Mouse (Mus musculus) cerebellum, adult 18-20 months (tissue): ENCODE data around the gene Fgfr2.

Source experiments
- DNase-seq, 2 experiments: peaks; one replicate each; pipeline ENCODE4 v3.0.0; 2021

The Fgfr2 gene

GRCm38 (mm10) chr7:130750752-130751490, 2372.2 kb downstream of the Fgfr2 start:
- DNase-seq = no peak

DNA sequence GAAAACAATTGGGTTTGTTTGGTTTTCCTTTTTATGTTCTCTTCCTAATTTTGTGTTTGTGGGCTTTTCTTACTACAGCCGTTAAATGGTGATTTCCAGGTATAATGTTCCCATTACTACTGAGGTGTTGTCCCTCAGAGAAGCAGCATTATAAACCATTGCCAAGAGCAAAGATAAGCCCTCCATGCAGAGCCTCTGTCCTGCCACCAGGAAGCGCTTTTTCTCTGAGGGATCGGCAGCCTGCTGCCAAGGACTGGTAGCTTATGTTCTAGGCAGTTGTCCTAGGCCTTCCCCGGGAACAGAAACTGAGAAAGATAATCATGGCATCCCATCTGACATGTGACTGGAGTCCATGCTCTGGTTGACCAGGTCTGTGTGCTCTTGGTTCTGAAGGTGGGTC, 2374.0 kb downstream of the Fgfr2 start:
- no peak for DNase-seq

- no peak for DNase-seq
Observed at GRCm38 (mm10) chr7:130743239-130744025, 2379.7 kb downstream of the Fgfr2 start.

- DNase-seq = no peak
Observed at GRCm38 (mm10) chr7:130741099-130741498, 2382.1 kb downstream of the Fgfr2 start.

DNA sequence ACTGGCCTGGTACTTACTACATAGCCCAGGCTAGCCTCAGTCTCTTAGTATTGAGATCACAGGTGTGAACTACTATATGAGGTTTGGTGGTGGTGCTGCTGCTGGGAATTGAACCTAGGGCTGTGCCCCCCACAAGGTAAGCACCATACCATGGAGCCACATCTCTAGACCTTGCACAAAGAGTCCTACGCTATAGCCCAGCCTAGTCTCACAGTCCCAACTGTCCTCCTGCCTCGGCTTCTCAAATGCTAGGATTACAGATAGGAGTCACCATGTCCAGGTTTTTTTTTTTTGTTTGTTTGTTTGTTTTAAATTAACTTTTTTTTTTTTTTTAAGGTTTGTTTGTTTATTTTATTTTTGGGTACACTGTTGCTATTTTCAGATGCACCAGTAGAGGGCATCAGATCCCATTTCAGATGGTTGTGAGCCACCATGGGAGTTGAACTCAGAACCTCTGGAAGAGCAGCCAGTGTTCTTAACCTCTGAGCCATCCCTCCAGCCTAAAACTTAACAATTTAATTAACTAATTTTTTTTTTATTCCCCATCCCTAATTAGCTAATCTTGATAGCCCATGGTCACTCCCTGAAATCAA, 2388.9 kb downstream of the Fgfr2 start:
- no peak for DNase-seq

- DNase-seq = no peak
Observed at GRCm38 (mm10) chr7:130733423-130733822, 2389.7 kb downstream of the Fgfr2 start.

- DNase-seq = no peak
Observed at GRCm38 (mm10) chr7:130732908-130733307, 2390.2 kb downstream of the Fgfr2 start.

GRCm38 (mm10) chr7:130731792-130732191, 2391.4 kb downstream of the Fgfr2 start:
- no peak for DNase-seq

GRCm38 (mm10) chr7:130727560-130727959, 2395.6 kb downstream of the Fgfr2 start:
- no peak for DNase-seq

- DNase-seq = no peak
Observed at GRCm38 (mm10) chr7:130726724-130727422, 2396.3 kb downstream of the Fgfr2 start.

GRCm38 (mm10) chr7:130726185-130726584, 2397.0 kb downstream of the Fgfr2 start:
- no peak for DNase-seq

- peak; percentile 61 to 70 for DNase-seq
Observed at GRCm38 (mm10) chr7:130720646-130721335, 2402.4 kb downstream of the Fgfr2 start.

DNA sequence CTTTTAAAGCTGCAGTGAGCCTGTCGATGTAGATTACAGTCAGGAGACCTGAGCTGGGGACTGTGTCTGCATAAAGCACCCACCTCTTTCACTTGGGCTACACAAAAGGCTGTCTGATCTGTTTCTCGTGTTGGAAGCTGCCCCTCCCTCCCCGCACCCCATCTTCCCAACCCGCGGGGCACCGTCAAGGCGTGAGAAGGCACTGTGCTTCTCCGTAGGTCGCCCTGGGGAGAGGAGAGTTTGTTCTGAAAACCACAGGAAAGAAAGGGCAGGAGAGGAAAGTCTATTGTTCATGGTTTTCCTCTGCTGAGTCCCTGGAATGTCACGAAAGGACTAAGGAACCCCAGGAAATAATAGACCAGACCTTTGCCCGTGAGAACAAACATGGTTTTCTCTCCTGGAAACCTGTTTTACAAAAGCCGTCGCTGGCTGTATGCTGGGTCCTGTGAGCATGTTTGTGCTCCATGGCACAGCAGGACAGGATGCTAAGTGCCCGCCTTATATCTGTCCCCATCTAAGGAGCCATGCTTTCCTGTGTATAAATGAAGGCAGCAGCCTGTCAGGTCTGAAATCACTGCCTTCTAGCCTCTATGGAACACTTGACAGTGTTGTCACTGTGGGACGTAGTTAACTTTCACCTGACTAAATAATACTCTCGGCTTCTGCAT, 2403.1 kb downstream of the Fgfr2 start:
- no peak for DNase-seq

GRCm38 (mm10) chr7:130716989-130717388, 2406.2 kb downstream of the Fgfr2 start:
- DNase-seq = no peak

GRCm38 (mm10) chr7:130716341-130716740, 2406.8 kb downstream of the Fgfr2 start:
- no peak for DNase-seq

GRCm38 (mm10) chr7:130715467-130715866, 2407.7 kb downstream of the Fgfr2 start:
- peak; percentile 88 to 92 for DNase-seq

- no peak for DNase-seq
Observed at GRCm38 (mm10) chr7:130713319-130713718, 2409.8 kb downstream of the Fgfr2 start.

DNA sequence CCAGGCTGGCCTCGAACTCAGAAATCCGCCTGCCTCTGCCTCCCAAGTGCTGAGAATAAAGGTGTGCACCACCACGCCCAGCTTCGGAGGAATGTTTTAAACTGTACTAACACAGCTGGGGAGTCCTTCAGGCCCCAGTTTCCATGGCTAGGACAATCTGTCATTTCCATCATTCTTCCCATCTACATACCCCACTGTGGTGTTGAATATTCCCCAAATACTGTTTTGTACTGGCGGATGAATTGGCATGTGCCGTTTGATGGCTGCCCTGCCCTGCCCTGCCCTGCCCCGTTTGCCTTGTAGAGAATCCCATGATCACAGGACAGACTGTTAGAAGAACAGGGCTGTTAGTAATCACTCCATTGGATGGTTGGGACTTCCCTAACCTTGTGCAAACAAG, 2411.3 kb downstream of the Fgfr2 start:
- no peak for DNase-seq

DNA sequence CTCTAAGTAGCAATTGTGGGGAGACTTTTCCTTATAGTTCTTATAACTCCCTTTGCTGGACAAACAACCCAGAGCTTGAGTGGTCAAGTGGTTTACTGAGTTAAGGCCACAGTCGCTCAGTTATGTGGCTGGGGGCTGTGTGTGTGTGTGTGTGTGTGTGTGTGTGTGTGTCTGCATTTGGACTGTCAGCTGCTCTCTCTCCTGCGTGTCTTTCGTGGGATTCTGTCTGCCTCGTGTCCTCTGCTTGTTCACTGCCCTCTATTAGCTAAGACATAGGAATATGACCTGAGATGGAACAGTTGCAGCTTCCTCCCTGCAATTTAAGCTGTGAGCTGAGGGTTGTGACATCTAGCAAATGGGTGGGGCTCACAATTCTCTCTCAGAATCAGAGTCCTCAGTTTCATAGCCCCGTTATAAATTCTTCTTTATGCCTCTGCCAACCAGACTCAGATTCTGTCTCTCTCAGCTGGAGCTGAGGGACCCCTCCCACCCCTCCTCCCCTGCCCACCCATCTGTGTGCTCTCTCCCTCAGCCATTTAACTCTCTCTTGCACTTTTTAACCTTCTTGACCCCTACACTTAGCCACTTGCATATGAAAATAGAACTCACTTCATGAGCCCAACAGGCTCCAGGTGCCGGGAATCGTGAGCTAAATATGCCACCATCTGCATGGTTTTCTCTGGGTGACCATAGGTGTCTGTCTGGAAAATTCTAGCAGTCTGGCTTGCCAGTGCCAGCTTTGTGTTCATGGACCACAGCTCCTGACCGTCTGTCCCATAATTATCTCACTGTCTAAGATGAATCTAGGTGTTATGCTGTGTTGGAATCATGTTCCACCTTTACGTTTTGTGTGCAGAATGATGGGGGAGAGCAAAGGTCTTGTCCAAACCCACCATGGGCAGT, 2413.5 kb downstream of the Fgfr2 start:
- peak; percentile 56 to 65 for DNase-seq

DNA sequence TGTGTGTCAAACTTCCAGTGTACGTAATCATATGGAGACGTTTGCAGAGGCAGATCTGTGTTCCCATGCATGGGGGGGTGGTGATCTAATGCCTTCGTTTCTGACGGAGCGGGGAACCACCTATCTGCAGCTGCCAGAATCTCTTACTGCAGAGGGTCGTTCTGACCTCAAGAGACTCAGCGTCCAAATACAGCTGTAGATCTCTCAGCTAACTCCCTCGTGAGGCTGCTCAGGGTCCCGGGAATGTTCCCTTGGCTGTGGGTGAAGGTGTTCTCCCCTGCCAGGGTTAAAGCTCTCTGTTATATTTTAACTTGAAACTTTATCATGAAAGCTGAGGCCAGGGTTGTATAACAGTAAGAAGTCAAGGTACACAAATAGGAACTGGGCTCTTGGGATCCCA, 2414.2 kb downstream of the Fgfr2 start:
- no peak for DNase-seq

DNA sequence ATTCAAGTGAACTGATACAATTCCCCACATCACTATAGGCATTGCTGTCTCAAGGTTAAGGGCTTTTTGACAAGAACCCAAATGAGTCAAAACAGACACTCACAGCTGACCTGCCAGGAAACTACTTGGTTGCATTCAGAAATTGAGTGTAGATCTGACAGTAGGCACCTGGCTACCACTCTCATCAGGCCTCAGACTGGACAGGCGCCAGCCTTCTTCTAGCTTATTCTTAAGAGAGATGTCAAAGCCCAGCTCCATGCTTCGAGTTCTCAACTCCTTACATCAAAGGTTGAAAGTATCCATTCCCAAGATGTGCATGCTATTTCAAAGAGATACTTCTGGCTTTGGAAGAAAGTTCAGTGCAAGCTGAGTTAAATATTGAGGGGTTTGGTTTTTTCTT, 2417.9 kb downstream of the Fgfr2 start:
- no peak for DNase-seq
